Mouse (Mus musculus) layer of hippocampus, adult 18-20 months (tissue): ENCODE results near the gene Tmbim1. TPM values are rescaled to one million over a fixed set of nuclear protein-coding genes. Genes with fewer than 3 reads are reported as not detected.
"Not testable (repeated sequence)": the region's sequence is repeated elsewhere in the genome, so short reads cannot be mapped to it uniquely, and the experiment has no call there.

ENCODE experiments used
- DNase-seq, 2 experiments: peaks; one replicate each; pipeline ENCODE4 v3.0.0; 2022; ENCODE audit warnings: low spot score in 2 of 2
- total RNA-seq, 2 experiments: library from RNA; stranded (reverse); gene quantifications; 2 replicates each; pipeline ENCODE4 v1.2.3; 2021

Tmbim1 gene
- total RNA-seq, 2 experiments from 2014 or later: 23.6 to 27.1 TPM

DNA sequence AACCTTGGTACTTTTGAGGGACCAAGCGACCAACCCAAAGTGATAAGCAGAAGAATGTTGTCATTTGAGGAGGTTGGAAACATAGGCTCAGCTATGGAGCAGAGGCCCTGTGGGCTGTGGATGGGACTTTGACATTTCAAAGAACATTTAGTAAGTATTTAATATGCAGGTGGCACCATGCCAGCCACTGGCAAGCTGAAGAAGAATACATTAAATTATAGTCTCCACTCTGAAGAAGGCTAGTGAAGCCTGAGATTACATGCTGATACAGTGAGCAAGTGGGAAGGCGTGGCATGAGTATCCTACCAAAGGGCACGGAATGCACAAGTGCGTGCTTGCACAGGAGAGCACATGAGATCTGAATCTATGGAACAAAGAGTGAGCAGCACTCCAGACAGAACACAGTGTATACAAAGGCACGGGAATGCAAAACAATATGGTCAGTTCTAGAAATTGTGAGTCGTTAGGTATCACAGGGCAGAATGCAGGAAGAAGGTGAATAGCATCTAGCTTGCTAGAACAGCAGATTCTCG lies 24.5 kb upstream of the Tmbim1 start:
- DNase-seq: peak in 1 of 2 experiments; percentile 40

DNA sequence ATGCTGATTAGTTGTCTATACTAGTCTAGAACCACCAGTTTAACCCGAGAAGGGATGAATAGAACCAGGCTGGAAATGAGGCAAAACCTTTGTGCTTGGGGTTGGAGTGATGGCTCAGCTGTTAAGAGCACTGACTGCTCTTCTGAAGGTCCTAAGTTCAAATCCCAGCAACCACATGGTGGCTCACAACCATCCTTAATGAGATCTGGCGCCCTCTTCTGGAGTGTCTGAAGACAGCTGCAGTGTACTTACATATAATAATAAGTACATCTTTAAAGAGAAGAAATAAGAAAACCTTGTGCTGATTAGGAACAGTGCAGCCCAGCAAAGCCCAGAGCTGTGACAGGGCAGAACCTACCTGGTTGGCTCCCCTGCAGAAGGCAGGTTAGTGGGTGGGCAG lies 21.5 kb upstream of the Tmbim1 start:
- not testable (repeated sequence) for DNase-seq

DNA sequence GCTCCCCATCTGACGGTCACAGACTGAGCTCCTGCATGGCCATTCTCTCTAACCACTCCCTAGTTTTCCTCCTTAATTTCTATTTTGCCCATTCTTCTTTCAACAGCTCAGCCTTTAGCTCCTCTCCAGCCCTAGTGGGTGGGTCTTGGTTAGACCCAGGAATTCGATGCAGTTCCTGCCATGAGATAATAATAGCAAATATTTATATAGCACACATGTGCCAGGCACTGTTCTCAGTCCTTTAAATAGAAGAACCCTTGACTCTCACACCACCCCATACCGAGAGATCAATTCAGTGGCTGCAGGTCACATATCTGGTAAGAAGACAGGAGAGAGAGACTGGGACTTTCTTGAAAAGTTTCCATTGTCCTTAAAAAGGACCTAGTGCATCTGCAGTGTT lies 16.0 kb upstream of the Tmbim1 start:
- DNase-seq: no peak

- no peak for DNase-seq
Measured at GRCm38 (mm10) chr1:74318711-74319110, 13.3 kb upstream of the Tmbim1 start.

DNA sequence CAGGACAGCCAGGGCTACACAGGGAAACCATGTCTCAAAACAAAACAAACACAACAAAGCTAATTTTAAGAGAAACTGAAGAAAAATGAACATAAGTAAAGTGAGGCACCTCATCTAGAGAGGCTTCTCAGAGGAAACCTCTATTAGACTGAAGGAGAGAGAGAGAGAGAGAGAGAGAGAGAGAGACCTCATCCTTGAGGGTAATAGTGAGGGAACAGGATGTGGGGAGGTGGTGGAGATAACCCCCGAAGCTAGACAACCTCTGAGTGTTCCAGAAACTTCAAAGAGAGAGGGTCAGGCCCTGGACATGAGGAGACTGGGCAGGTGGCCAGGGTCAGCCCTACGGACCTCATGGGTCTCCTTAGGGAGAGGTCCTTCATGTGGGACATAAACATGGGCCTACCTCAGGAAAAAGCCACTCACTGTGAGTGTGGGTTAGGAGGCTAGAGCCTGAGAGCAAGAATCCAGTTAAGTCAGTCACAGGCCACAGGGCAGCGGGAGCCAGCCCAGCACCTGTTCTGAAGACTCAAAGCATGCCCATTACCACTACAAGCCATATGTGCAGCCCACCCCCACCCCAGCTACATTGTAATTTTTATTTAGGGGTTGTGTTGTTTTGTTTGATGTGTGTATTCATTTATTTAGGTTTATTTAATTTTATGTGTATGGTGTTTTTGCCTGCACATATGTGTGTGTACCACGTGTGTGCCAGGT lies 10.8 kb upstream of the Tmbim1 start:
- DNase-seq: no peak

DNA sequence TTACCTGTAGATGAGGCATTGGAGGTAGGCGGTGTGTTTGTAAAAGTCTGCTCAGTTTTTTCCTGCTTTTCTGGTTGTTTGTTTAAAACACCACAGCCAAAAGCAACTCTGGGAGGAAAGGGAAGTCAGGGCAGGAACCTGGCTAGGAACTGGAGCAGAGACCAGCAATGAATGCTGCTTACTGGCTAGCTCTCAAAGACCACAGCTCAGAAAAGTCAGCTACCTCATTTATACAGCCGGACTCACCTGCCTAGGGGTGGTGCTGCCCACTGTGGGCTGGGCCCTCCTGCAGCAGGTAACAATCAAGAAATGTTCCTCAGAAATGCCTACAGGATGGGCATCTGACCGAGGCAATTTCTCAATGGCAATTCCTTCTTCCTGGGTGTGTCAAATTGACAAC lies 9.4 kb upstream of the Tmbim1 start:
- no peak for DNase-seq

- DNase-seq: peak; percentile 57 to 92
Measured at GRCm38 (mm10) chr1:74313049-74313692, 7.7 kb upstream of the Tmbim1 start.

GRCm38 (mm10) chr1:74309767-74310166 lies 4.3 kb upstream of the Tmbim1 start:
- DNase-seq: no peak

- no peak for DNase-seq
Measured at GRCm38 (mm10) chr1:74308001-74308964, 2.9 kb upstream of the Tmbim1 start.

DNA sequence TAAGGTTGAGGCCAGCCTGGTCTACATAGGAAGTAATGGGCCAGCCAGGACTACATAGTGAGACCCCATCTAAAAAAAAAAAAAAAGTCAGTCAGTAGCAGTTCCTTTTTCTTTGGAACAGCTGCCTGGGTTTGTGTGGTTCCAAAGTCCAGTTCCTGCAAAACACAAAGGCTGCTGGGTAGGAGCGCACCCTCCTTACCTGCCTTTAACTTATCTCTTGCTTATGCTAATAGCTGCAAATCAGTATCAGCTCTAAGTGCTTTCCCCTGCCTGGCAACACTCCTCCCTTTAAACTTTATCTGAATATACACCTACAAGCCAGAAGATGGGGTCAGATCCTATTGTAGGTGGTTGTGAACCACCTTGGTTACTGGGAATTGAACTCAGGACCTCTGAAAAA lies 1.7 kb upstream of the Tmbim1 start:
- DNase-seq: no peak

- DNase-seq: no peak
Measured at GRCm38 (mm10) chr1:74304946-74305345, 476 bp downstream of the Tmbim1 start.

DNA sequence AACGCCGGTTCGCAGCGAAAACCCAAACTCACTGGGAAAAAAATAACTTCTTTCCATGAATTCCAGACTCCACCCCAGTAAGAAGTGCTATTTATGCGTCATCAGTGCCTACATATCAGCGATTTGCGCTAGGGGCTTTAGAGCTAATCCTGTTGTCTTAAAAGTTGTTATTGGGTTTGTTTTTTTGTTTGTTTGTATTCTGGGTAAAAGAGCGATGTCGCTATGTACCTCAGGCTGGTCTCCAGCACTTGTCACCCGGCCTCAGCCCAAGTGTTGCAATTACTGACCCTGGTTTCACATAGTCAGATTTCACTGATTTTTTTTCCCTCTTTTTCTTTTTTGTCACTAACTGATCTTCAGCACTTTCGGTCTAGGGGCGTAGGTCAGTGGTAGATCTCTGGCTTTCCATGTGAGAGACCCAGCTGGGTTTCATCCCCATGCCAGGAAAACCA lies 1.1 kb downstream of the Tmbim1 start:
- no peak for DNase-seq

DNA sequence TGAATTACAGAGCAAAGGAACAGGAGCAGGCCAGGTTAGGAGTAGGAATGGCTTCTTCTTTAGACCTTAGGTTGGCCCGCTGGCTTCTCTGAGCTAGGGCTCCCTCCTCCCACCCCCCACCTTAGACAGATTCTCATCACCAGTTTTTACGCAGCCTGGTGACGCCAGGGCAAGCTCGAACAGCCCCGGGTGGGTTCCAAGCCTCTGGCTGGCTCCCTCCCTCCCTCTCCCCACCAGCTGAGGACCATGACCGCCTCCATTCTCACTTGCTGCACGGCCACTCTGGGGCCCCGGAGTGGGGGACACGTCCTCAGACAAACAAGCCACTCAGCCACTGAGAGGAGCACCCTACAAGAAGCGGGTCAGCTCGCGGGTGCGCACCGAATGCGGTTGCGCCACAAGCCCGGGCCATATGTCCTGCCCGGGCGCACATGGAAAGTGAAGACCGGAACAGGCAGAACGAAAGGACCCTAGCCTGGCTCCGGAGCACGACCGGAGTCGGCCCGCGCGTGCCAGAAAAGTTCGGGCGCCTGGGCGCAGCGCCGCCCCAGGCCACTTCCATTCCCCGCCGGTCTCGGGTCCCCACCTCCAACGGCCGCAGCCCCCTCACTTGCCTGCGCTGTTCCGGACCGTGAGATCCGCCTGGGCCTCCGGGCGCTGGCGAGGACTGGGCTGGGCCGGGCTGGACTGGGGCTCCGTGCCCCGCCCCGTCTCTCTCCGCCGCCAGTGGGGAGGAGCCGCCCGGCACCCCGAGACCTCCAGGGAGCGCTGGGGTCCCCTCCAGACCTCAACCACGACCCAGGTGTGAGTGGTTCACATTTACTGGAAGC lies 1.7 kb downstream of the Tmbim1 start:
- DNase-seq: peak in 1 of 2 experiments; percentile 44

DNA sequence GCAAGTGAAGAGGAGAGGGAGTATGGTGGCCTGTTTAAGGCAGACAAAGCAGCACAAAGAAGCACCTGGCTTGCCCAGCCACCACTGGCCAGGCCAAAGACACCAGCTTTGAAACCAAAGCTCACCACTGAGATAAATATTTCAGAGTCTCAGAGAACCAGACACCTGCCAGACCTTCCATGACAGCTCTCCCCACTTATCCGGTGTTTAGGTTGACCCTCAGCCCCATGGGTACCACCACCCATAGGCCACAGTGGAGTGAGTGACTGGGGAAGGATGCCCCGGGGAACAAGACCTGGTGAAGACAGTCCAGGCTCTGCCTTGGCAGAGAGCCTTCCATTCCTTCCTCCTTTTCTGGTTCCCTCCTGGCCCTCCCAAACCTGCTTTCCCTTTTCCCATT lies 2.6 kb downstream of the Tmbim1 start:
- no peak for DNase-seq

- no peak for DNase-seq
Measured at GRCm38 (mm10) chr1:74302229-74302628, 3.2 kb downstream of the Tmbim1 start.

GRCm38 (mm10) chr1:74300347-74301110 lies 4.9 kb downstream of the Tmbim1 start:
- no peak for DNase-seq

DNA sequence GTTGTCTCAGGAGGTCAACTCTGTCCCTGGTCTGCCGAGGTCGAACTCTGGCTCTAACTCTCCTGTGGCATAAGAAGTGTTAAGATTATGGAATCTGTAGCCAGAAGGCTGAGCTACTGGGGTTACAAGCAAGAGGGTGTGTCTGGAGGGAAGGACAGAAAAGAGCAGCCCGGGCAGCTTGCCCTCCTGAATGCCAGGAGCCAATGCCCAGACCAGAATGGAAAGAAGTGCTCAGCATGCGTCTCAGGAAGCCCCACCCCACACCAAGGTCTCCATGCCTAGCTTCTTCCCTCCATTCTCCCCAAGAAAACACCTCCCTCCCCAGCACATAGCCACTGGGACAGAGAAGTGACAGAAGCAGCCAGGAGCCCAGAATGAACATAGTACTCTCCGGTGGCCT lies 6.4 kb downstream of the Tmbim1 start:
- no peak for DNase-seq

DNA sequence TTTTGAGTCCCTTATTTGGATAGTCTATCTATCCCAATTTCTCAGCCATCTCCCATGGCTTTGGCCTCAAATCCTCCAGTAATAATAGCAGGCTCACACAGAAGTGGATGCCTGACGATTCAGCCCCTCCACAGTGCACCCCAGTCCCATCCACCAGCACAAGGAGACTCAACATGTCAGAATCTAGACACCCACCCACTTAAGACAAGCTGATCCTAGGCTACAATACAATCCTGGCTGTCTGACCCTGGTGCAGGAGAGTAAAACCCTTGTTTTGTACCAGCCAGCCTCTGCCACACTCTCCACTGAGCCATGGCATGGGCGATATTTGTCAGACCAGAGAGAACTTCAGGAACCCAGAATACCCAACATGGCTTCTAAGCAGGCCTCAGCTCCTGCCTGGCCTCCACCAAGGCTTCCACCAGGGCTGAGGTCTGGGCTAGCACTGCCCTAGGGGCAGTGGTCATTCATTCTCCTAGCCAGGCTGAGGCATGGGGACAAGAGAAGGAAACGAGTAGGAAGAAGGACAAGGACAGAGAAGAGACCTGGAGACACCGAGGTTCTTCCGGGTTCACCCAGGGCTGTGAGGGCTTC lies 7.2 kb downstream of the Tmbim1 start:
- no peak for DNase-seq

DNA sequence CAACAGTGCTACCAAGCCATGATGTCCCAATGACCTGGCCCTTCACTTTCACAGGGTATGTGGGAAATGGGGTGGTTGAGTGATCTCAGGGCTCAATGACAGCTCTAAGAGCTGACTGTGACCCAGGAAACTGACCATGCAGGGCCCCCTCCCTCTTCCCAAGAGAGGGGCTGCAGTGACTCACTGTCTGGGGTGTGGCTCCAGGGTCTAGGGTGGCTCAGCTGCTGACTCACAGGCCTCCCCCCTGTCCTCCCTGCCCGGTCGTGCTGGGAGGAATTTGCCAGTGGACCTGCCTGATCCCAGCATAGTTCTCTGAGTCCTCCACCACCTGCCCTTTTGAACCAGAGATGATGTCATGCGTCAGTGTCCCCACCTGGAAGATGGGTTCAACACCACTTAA lies 8.2 kb downstream of the Tmbim1 start:
- no peak for DNase-seq
